Mouse (Mus musculus) adrenal gland, adult 2 months (tissue): ENCODE measurements around the gene Hhip. TPM values are rescaled to one million over a fixed set of nuclear protein-coding genes. Genes with fewer than 3 reads are reported as not detected.

ENCODE experiments used
- DNase-seq: peaks from one replicate; pipeline ENCODE4 v3.0.0; 2021
- long read RNA-seq: library from polyadenylated mRNA; stranded (forward); transcript quantifications from one replicate; pipeline ENCODE4 v2.0.0, GENCODE M21; 2021
- polyA plus RNA-seq: library from polyadenylated mRNA; depleted of rRNA; stranded (reverse); fragments of >200 nt; gene quantifications from 2 replicates; pipeline ENCODE4 v1.2.3, GENCODE M21; 2012; rRNA removed
- total RNA-seq, 2 experiments: library from RNA; stranded (reverse); gene quantifications; 2 replicates each; pipeline ENCODE4 v1.2.3; 2021

Gene Hhip
- total RNA-seq (1 to 10 TPM; 5.7 to 6.0 TPM), polyA plus RNA-seq (0.42 and 0.89 TPM in 2 replicates)
- long read RNA-seq, full-length matches to known transcripts = 2 of 3 reads
- long read RNA-seq, partial matches to known transcripts = 0 of 3 reads
- long read RNA-seq, other reads (novel, unspliced or antisense) = 1 of 3 reads

DNA sequence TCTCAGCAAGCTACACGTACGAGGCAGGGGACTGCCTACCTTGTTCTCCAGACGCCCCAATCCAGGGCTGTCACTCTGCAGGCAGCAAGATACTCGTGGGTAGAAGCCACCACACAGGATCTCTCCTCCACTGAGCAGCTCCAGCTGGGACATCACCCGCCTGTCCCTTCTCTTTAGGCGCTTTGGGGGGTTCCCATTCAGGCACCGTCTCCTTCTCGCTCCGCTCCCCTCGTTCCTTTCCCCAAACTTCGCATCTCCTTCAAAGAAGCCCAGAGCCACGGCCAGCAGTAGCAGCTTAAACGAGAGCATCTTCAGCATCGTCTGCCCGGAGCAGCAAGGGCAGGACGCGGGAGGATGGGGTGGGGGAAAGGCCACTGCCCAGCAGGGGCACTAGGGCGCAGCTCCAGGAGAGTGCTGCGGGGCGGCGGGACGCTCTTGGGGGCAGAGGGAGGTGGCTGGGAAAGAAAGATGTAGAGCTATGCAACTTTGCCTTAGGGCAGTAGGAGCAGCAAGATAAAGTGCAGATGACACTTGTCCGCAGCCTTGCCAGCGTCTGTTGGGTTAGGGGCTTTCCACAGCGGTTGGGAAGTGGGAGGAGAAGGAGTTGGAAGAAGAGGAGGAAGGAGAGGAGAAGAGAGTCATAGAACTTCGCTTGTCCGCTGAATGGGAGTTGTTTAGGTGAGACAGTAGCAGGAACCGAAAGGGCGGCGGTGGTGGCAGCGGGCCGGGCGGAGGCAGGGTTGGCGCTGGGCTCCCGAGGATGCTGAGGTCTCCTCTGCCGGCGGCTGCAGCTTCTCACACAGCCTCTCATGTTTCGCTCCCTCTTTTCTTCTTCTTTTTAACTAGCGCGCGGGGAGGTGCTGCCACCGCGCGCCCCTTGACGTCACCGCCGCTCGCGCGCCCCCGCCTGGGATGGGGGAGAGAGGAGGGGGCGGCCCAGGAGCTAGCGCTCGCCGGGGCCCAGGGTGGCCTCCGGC lies at the start of gene Hhip:
Gene Hhip (minus strand): TSS at position 809 of the 977 bp plus-strand sequence.
- peak; percentile 10 for DNase-seq

DNA sequence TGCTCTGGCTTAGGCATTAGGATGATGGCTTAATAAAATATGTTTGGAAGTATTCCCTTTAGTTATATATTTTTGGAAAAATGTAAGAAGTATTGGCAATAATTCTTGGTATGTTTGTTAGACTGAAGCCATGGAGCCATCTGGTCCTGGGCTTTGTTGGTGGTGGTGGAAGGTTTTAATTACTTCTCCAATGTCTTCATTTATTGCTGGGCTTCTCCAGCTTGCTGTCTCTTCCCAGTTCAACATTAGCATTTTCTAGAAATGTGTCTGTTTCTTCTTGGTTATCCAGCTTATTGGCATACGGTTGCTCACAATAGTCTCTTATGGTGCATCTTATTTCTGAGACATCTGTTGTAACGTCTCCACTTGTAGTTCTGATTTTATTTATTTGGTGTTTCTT lies 29.2 kb upstream of the Hhip start:
- DNase-seq = no peak

DNA sequence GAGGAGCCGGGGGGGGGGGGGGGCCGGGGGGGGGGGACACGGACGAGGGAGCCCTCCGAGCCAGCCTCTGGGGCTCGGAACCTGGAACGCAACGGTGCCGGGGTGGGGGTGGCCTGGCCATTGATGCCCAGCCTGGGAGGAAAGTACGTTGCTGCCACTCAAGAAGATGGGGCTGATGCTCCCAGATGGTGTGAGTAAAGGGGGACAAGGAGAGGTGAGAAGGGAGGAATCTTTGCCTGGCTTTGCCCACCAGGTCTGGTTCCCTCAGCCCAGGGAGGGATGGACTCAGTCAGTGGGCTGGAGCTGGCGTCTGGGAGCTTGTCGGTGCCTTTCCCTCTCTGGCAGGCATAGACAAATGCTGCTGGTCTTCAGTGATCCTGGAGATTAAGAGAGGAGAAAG lies 387 bp upstream of the Hhip start:
- DNase-seq = no peak

DNA sequence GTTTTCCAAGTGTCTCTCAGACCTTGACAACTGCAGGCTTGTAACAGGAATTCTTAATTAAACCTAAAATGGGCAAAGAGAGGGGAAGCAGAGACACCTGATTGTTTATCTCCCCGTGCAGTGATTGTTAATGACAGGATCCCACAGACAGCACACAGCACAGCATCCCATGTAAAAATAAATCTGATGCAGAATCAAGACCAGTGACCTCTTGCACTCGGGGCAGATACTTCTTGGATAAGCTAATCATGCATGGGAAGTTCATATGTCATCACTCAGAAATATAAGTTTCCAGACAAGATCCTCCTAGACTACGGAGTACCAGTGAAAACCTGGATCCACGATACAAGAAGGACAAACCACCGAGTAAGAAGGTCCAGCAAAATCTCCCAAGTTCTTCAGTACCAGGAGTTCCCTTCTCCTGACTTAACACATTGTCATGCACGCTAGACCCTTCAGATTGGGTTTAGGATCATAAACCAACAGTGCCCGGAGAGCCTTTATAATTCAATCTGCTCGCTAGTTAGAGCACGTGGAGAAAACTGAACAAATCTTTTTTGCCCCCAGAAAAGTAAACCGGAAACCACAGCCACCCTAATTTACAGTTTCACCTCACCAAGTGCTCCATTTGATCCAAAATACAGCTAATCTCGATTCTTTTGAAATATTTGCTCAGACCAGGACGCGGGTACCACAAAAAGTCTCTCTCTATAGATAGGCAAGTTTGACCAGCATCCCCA lies 1.3 kb downstream of the Hhip start:
- no peak for DNase-seq

DNA sequence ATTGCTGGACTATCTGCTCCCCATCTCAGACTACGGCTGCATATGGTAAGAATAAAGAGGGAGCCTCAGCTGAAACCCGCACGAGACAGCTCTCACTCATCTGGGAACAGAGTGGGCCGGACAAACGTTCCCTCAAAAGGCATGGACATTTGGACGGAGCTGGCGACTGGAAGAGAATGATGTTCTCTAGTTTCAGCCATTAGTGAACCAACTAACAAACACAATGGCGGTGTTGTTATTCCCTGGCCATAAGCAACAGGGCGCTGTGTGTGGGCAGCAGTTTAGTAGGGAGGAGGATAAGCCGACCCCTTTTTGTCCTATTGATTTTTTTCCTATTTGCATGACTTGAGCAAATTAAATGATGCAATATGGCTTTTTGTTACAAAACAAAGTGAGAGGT lies 2.0 kb downstream of the Hhip start:
- no peak for DNase-seq

DNA sequence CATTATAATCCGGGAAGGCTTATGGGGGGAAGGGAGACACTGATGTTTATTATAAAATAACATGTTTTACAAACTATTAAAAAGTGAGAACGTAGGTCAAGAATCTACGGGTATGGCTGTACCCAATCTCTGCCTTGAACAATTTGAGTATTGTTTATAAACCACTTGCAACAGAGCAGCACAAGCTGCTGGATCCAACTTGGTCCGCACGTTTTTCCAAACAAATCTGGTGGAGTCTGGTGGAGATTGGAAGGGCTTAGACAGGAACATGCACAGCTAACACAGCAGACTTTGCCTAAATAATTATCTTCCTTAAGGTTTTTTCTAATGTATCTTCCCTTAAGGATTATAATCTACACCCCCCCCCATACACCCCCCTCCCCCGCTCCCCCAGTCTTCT lies 2.7 kb downstream of the Hhip start:
- no peak for DNase-seq

DNA sequence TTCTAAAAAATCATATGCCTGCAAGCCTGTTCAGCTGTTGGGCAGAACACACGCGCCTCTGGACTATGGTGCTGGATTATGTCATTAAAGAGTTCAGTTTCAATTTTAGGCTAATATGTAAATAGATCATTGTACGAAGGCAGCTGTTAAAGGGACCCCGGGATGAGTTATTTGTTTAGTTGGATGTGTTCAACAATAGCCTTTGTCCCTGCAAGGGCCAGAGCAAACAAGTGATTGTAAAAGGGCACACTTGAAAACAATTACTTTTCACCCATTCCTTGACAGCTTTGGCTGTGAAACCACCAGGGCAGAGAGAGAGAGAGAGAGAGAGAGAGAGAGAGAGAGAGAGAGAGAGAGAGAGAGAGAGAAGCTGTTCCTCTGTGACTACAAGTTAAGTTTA lies 3.6 kb downstream of the Hhip start:
- DNase-seq = no peak

DNA sequence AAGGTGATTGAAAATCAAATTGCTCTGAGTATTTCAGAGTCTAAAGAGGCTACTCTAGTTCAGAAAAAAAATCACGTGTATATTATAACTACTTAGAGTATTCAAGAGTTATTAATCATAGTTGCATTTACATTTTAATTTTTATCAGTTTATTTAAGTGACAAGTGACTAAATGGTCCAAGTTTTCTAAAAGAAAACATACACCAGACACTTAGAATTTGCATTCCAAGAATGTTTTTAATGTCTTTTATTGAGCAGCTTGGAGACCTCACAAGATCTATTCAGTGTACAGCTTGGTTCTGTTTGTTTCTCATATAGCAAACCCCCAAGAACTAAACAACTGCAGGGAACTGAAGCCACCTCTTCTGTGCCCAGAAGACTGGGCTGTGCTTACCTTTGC lies 5.0 kb downstream of the Hhip start:
- DNase-seq = no peak

DNA sequence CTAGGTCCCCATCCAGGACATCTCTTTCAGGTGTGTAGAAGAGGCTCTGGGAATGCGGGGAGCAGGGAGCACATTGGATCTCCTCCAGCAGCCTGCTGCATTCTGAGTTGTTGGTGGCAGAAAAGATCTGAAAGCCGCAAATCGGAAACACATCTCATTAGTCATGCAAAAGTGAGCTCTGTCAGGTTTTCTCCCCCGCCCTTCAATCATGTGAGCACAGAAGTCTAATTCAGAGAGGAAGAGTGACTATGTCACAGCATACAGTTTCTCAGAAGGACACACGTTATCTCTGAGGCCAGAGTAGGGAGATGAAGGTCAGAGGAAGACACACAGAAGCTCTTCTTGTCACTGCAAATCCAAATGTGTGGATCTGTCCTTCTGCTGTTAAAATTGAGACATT lies 6.3 kb downstream of the Hhip start:
- DNase-seq = no peak

DNA sequence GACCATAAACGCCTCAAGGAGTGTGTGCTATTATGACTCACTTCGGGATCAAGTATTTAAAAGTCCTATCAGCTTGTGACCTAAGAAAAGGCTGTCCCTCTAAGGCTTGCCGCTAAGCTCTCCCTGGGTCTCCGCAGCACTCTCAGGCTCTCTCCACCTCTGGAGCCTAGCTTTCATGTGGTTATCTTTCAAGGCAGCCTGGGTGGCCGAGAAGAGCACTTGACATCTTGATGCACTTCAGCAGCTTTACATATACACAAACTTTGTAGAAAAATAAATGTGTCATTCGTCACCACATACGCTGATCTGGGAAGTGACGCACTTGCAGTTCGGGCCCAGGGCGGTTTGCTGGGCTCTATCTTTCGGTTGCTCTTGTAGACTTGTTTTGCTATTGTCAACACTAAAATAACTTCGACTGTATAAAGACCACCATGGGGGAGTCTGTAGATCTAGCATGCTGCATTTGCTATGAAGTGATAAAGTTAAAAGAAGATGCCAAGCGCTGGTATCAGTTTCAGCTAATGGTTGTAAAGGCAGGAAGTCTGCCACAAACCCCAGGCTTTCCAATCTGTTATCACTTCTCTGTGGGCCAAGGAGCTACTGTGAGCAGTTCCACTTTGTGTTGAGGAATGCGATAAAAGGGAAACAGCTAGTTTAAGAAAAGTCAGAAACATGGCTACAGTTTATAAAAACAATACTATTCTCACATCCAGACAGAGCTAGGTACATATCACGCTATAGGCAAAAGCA lies 8.4 kb downstream of the Hhip start:
- DNase-seq = no peak

DNA sequence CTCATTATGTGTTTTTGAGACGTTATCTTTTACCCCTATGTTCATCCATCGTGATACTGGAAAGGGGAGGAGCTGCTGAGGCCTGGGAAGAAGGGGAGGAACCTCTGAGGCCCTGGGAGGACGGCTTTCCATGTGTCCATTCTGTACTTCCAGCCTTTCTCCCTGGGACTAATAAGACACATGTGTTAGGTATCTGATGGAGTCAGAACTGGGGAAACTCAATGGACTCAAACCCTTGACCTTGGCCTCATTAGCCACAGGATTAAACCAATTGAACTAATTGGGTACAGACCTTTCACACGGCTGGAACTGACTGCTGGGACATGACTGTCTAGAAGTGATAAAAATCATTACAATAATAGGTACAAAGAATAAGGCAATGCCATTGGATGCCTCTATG lies 9.6 kb downstream of the Hhip start:
- no peak for DNase-seq

DNA sequence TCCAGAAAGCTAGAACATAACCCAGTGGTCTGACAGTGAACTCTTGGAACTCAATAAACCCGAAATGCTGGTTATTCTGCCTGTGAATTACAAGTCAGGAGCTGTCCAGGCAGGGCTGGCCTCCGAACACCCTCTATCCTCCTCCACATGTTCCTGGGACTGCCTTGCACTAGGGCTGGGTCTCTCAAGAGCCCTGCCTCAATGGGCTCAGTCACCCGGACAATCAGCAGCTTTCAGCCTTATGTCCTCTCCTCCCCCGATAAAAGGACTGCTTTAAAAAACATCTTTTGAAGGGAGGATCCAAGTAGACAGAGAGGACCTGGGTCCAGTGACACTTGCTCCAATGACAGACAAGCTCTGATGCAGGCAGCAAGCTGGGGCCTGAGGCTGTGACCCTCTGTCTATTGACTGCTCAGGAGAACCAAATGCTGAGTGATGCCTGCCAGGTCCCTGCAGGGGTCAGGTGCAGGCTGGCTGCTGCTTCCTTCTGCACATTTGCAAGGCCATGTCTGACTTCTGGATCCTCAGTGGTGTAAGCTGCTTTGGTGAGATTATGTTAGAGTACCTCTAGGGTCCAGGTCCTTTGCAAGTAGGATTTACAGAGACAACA lies 20.1 kb downstream of the Hhip start:
- DNase-seq = no peak

DNA sequence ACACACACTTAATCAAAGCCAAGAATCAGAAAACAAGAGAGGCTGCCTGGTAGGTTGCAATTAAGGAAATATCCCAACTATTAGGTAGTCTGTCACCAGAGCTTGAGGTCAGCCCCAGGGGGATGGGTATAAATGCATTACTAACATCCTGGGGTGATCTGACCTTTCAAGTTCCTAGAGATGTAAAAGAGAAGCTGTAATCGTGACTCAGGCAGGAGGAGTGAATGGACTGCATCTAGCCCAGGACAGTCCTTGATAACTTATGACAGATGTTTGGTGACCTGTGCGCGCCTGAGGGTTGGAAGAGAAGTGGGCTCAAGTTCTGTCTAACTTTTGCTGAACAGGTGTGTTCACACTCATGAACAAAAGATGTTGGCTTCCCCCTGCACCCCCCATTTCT lies 25.2 kb downstream of the Hhip start:
- peak; percentile 36 for DNase-seq

DNA sequence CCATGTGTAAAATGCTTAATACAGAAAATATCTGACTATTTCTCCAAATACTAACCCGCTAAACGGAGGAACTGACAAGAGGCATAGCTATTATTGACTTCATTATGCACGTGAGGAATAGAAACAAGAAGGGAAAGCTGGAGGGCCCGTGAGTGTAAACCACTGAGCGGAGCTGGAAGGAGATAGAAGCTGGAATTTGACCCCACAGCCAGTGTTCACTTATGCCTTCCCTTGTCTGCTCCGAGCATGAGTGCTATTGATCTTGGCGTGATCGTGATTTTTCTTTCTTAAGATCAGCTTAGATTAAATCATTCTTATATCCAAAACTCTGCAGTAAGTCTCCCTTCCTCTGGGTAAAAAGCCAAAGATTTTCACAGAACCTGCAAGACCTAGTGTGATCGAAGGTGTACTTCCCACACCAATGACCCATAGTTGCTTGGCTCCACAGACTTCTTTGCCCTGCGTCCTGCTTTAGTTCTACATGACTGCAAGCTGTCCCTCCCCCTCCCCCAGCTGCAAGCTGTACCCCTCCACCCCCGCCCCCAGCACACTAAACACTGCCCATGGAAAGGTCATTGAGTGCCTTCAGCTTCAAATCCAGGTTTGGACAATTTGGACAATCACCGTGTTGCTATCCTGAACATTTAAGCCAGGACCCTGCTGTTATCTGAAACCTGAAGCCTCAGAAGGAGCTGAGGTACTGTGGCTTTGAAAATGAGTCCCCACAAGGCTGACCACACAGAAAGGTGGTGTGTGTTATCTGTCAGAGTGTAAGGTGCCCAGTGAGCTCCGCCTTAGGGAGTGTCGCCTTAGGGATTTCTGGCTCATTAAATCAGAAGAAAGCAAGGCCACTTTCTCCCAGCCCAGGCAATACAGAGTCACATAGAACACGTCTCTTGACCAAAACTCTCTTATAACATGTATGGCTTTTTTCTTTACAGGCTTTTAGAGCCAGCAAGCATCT lies 26.2 kb downstream of the Hhip start:
- DNase-seq = no peak

DNA sequence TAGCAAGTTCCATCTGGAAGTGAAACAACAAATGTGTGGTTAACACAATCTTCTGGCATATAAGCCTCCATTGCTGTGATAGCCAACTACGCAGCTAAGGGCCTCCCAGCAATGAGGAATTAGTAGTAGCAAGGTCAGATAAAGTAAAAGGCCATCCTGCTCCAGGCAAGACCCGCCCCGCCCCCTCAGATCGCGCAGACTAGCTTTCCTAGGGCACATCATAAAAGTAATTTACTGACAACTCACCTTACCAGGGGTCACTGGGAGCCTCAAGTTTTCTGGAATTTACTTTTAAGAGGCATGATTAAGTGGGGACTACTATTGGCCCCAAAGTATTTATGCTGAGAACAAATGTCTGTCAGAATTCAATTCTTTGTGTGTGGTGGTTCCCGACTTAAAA lies 28.2 kb downstream of the Hhip start:
- DNase-seq = peak; percentile 14

DNA sequence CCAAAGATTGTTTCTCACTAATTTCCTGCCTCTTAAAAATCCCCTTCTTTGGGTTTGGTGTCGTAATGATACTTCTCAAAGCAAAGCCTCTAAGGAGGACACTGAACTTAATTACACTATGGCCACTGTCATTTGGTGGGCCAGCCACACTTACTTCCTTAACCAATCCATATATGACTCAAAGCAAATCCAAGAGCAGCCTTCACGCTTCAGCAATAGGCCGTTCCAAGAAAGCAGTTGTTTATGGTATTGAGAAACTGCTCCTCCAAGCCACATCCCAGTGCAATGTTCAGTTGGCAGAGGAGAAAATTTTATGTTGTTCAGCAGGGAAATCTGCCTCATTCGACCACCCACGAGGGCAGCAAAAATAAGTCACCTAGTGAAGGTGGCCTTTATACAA lies 37.3 kb downstream of the Hhip start:
- DNase-seq = no peak

DNA sequence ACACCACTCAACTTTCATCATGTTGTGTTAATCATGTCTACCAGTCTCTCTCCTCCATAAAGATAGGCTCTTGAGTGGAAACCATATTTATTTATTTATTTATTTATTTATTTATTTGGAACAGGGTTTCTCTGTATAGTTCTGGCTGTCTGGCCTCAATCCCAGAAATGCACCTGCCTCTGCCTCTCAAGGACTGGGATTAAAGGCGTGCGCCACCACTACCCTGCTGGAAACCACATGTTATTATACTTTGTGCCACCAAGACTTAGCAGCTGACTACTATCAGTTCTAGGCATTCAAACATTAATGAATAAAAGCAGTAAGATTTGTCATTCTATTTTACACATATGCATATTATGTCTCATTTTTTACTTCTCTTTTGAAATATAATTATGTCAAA lies 42.0 kb downstream of the Hhip start:
- DNase-seq = no peak

DNA sequence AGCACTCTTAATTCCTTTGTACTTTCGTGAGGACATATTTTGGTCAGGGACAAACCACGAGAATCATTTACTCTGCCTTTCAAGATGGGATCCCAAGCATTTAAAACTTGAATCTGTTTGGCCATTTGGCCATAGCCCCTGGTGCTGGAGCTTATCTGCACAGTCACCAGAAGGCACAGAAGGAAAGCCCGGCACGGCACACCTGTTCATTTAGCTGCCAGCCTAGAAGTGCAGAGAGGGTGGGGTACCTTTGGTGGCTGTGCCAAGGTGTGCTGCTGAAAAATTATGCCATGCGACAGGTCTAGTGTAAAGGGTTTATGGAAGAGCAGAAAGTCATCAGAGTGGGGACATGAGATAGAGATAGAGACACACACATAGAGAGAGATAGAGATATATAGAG lies 53.4 kb downstream of the Hhip start:
- no peak for DNase-seq

DNA sequence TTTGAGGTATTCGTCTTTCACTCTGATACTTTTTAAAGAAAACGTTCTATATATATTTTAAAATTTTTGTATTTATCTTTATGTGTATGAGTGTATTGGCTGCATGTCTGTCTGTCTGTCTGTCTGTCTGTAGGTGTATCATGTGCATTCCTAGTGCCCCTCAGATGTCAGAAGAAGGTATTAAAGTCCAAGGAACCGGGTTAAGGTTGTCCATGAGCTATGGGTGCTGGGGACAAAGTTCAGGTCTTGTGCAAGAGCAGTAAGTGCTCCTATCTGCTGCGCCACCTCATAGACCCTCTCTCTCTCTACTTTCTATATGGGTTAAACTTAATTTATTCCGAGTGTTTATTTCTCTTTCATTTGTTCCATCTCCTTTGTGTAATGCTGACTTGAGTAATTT lies 55.5 kb downstream of the Hhip start:
- DNase-seq = no peak

DNA sequence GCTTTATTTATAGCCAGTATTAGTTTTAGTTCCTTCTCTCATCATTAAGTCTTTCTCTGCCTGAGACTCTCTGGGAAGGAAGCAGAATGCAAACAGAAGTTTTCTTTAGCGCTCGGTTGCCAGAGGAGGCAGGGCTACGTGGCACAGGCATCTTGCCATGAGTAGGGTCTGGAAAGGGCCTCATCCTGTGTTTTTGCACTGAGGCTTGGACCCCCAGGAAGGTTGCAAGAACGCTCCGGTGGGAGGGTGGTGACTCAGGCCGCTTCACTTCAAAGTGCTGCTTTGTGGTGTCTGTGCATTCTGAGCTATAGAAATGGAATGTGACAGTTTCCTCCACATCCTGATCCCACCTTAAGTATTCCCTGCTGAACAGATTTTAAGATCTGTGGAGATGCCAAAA lies 62.7 kb downstream of the Hhip start:
- DNase-seq = no peak

DNA sequence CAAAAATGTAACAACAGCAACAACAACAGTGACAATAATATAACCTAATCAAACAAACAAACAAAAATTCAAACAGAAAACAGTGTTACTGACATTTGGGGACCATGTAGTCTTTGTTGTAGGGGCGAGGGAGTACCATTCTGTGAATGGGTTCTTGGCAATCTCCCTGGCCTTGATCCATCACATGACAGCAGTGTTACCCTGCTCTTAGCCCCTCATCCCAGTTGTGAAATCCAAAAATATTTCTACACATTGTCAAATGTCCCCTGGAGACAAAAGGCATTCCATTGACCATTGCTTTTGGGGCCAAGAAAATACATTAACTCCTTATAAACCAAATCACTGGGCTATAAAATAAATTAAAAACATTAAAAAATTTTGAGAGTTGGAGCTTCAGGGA lies 64.3 kb downstream of the Hhip start:
- DNase-seq = no peak
